Mouse (Mus musculus): Measurements from ENCODE around the gene Trip6.

The Trip6 gene

GRCm38 (mm10) chr5:137263897-137264720 lies 50.1 kb downstream of the Trip6 start:
- DNase-seq: no peak
